Mouse (Mus musculus) retina, postnatal 1 day (tissue): ENCODE results near the gene Gh.

ENCODE experiments used
- DNase-seq: peaks from one replicate; pipeline ENCODE4 v3.0.0-alpha.2; 2012

Gh gene

DNA sequence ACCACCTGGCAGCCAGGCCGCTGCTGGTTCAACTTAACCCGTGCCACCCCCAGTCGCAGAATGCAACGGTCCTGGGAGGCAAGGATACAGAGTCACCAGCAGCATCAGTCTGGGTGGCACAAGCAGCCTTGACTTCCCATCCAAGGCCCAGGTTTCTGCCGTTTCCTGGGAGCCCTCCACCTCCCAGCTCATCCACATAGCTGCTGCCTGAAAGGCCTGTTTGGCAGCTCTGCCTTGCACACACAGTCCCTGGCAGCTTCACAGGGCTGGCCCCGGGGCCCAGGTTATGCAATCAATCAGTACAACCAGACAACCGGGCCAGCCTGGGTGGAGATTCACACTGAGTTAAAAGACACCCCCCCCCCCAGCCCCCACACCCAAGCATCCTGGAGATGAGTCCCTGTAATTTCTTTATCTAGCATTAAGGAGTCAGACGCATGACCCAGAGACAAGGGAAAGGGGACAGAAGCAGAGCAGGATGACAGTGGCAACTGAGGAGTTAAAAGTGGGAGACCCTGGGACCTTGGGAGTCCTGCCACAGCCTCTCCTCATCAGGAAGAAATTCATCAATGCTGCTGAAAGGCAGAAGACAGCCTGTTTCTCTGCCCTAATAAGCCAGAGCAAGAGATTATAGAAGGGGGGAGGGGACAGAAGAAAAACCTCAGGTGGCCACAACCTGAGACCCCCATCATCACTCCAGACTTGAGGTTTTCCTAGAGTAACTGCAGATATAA is 33.2 kb downstream of the Gh start:
- no peak for DNase-seq

GRCm38 (mm10) chr11:106267871-106268270 is 33.8 kb downstream of the Gh start:
- DNase-seq: no peak

GRCm38 (mm10) chr11:106267311-106267852 is 34.3 kb downstream of the Gh start:
- DNase-seq: no peak

GRCm38 (mm10) chr11:106266431-106266830 is 35.2 kb downstream of the Gh start:
- DNase-seq: no peak

- DNase-seq: no peak
Observed at GRCm38 (mm10) chr11:106265570-106265969, 36.1 kb downstream of the Gh start.

DNA sequence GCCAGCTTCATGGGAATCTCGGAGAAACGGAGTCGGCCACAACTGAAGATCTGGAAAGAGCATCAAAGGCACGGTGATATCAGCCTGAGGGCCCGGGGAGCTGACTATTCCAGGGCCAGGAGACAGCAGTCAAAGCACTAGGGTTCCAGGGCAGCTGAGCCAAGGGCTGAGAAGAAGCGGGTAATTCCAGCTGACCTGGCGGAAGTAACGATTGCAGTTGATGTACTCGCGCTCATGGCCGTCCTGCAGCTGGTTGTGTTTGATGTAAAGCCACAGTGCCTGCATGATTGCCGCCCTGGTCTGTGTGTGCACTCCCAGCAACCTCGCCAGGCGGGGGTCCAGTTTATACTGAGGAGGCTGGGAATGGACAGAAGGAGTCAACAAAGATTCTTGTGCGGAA is 36.7 kb downstream of the Gh start:
- no peak for DNase-seq

DNA sequence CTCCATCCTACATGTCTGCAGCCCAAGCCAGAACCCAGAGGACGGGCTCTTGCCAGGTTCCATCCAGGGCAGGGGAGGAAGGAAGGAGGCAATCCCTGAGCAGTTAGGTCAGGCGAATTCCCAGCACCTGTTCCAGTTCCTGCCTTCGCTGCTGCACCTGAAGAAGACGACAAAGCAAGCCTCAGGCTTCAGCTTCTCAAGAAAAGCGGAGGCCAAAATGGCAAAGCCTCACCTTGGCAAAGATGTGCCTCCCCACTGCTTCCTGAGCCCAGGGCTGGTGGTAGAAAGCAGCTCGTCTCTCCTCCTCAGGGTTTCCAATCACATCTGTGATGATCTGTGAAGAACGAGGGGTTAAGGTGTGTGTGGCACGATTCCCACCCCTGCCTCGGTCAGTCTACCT is 37.7 kb downstream of the Gh start:
- DNase-seq: no peak

DNA sequence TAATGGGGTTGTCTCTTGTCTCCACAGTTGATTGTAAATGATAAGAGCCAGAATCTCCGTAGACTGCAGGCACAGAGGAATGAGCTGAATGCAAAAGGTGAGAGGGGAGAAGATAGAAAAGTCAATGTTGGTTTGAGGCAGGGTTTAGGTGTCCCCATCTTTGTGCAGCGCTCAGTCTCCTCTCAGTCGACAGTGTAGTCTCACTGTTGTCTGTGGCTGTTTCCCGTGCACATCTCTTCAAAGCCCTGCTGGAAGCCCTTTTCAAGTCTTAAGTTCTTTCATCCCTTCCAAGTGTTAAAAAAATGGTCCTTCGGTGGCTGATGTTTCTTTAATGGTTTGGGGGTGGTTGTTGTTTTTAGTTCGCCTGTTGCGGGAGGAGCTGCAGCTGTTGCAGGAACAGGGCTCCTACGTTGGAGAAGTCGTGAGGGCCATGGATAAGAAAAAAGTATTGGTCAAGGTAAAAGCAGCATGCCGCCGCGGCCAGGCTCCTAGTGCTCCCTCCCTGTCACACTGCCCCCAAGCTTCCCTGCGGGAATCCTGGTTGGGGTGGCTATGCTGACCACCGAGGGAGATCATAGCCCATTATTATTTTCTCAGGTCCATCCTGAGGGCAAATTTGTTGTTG is 40.7 kb downstream of the Gh start:
- DNase-seq: no peak

GRCm38 (mm10) chr11:106256775-106257174 is 44.9 kb downstream of the Gh start:
- DNase-seq: no peak

GRCm38 (mm10) chr11:106255685-106256451 is 45.8 kb downstream of the Gh start, which contains the start of the genes Ftsj3 and Psmc5:
Ftsj3 (minus strand) TSS chr11:106256079.
Psmc5 (plus strand) TSS chr11:106256154.
- DNase-seq: peak; percentile 98

DNA sequence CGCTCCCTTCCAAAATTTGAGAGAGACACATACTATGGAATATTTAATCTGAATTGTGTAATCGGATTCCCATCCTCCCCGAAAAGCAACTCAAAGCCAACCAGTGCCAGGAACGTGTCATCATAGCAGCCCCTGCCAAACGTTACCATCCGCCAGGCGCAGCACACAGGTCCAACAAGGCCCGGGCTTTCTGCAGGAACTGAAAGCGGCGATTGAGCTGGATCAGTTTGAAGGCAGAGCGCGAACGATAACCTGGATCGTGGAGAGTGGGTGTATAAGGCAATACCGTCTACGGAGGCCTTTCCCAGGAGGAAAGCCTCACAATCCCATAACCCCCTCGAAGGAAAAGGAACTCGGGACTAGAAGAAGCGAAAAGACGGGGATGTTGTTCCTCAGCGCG is 46.5 kb downstream of the Gh start:
- no peak for DNase-seq

DNA sequence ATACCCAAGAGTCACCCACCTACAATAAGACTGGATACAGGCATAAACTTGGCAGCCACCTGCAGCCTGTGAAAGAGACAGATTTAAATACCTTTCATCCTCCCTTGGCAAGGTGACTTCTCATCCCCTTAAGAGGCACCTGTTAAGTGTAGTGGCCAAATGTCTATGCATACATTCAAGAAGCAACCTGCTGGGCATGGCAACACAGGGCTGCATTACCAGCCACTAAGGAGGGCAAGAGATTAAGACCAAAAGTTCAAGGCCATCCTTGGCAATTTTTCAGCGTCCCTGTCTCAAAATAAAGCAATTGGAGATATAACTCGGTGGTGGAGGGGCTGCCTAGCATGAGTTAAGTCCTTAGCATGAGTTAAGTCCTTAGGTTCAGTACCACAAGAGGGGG is 46.9 kb downstream of the Gh start:
- DNase-seq: no peak
